ENCODE assay signal across 19 mouse cellular contexts in the genomic region with DNA sequence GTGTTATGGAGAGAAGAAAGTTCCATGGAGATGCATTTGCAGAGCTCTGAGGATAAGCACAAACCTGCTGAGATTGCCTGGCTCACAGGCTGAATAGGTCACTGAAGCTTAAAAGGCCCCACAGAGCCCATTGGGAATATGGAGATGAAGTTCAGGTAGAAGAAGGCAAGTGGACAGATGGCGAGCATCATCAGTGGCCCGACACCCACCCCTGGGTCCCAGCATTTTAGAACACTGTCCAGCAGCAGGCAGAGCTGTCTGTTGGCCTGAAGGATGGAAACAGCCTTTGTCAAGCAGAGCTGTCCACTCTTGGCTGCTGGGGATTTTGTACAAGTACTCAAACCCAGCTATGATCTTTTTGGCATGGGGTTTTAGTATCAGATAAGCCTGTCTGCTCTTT.
"Had no signal": no experiment of that assay in that cellular context is flagged by ENCODE, and none has a peak within 500 bp of the region (broad histone marks: within the 10 kb centered on the region; RNA-seq: fewer than 3 reads in every experiment).

No protein-coding gene starts in this region.

- H3K36me3 ChIP-seq: midbrain, embryonic 10.5 days; midbrain, embryonic 12.5 days; neural tube, embryonic 13.5 days; neural tube, embryonic 15.5 days had no signal

- H3K4me3 ChIP-seq: midbrain, embryonic 10.5 days; midbrain, embryonic 12.5 days; myocyte; neural tube, embryonic 13.5 days; neural tube, embryonic 15.5 days had no signal

- H3K4me2 ChIP-seq: lung, embryonic 14.5 days; midbrain, embryonic 12.5 days; neural tube, embryonic 13.5 days; neural tube, embryonic 15.5 days had no signal

- DNase-seq: lung, adult 18-20 months; lung, embryonic 14.5 days; lung, postnatal 10 days; lung, postnatal 4 days; midbrain, embryonic 14.5 days; retina, postnatal 1 day; right cerebral cortex, adult 18-20 months; right cerebral cortex, postnatal 25 days; right cerebral cortex, postnatal 4 days; spleen, adult 18-20 months; thymus, adult 18-20 months; thymus, postnatal 14 days; thymus, postnatal 36 days had no signal

- ATAC-seq: midbrain, embryonic 16.5 days had no signal

- H3K27ac ChIP-seq: midbrain, embryonic 10.5 days; midbrain, embryonic 12.5 days; neural tube, embryonic 13.5 days; neural tube, embryonic 15.5 days had no signal

- H3K27me3 ChIP-seq: neural tube, embryonic 13.5 days; neural tube, embryonic 15.5 days had no signal

- H3K9me3 ChIP-seq: midbrain, embryonic 10.5 days; midbrain, embryonic 12.5 days; neural tube, embryonic 13.5 days; neural tube, embryonic 15.5 days had no signal

- H3K9ac ChIP-seq: lung, embryonic 14.5 days; midbrain, embryonic 12.5 days; neural tube, embryonic 13.5 days; neural tube, embryonic 15.5 days had no signal
